9 mouse cellular contexts compared by ENCODE assay signal in genomic region chr11:45884029-45884428, GRCm38 (mm10). TPM values are rescaled to one million over a fixed set of nuclear protein-coding genes. Genes with fewer than 3 reads are reported as not detected.
A peak's percentile ranks its signal among the peaks of the same experiment; 100 is the strongest.
DNase-seq lines count a peak whose midpoint lies in the region; ATAC-seq and TF ChIP-seq lines count a peak whose summit lies in the region.
"Had no signal": no experiment of that assay in that cellular context is flagged by ENCODE, and none has a peak within 500 bp of the region (broad histone marks: within the 10 kb centered on the region; RNA-seq: fewer than 3 reads in every experiment).

No protein-coding gene starts in this region.

- peak; percentile 65 for ATAC-seq in erythroblast, adult 5-6 weeks (replicated peaks; ENCODE audit: low FRiP score, poor library complexity, severe bottlenecking)

- H3K9ac ChIP-seq in heart, adult 2 months (ENCODE audit: low read depth, low read length), result no peak overlapping the region
- H3K9ac ChIP-seq: lung, embryonic 15.5 days had no signal

- peaks cover 4% of the 10 kb centered on the region for H3K79me2 ChIP-seq in heart, adult 2 months (replicated peaks; ENCODE audit: control insufficient read depth, insufficient read depth, low read length)

- no peak for TF ChIP-seq EP300 in heart, adult 2 months (IDR thresholded peaks at IDR 0.05; ENCODE audit: insufficient read depth, low read depth, low read length)

- intact Hi-C loops in heart, adult 2 months (cut with DNase I), result loop anchor here (1.0 to 10.0 kb wide), 6 partner anchors 89 to 1297 kb away; no protein-coding TSS in a partner anchor

- no peak for TF ChIP-seq POLR2A in heart, adult 2 months (IDR thresholded peaks at IDR 0.05; ENCODE audit: insufficient read depth, low read depth, low read length)

- no peaks in the 10 kb centered on the region for H3K27me3 ChIP-seq in heart, adult 2 months (ENCODE audit: control insufficient read depth, insufficient read depth, low read length)
- H3K27me3 ChIP-seq: lung, embryonic 15.5 days had no signal

- peaks cover 12% of the 10 kb centered on the region for H3K4me1 ChIP-seq in heart, adult 2 months (ENCODE audit: control insufficient read depth, insufficient read depth, low read length)

- no peak for DNase-seq in heart, adult 2 months
- DNase-seq in heart, postnatal 4 days, result no peak
- DNase-seq in thymus, postnatal 0 days (ENCODE audit: low spot score), result peak; percentile 70
- no peak for DNase-seq in thymus, adult 18-20 months
- peak; percentile 78 for DNase-seq in retina, embryonic 14.5 days (ENCODE audit: low spot score)
- no peak for DNase-seq in right cerebral cortex, postnatal 25 days
- DNase-seq in gastrocnemius, postnatal 10 days, result no peak

- peaks cover 11% of the 10 kb centered on the region for H3K36me3 ChIP-seq in heart, adult 2 months (ENCODE audit: control insufficient read depth, insufficient read depth, low read length)

- peak; percentile 94 for TF ChIP-seq CTCF in heart, adult 2 months (IDR thresholded peaks at IDR 0.05)

- H3K27ac ChIP-seq in heart, adult 2 months, result no peak overlapping the region

- no peak overlapping the region for H3K4me3 ChIP-seq in heart, adult 2 months
- H3K4me3 ChIP-seq: lung, embryonic 15.5 days had no signal

- WGBS in heart, adult 2 months, result 25% methylated on average over 4 of the region's 4 CpGs

RNA-seq across cellular contexts. Expression of gene Clint1, which starts 32.2 kb away (rescaled TPM):
- total RNA-seq in heart, adult 2 months (2021), result 10 to 100 TPM; 42.0 to 45.7 TPM
- polyA plus RNA-seq in heart, adult 2 months (2012; rRNA removed), result 29.5 and 41.1 TPM in 2 replicates
- 10 to 100 TPM; 52.0 to 53.0 TPM for total RNA-seq in heart, postnatal 4 days (2021)
- polyA plus RNA-seq in thymus, postnatal 0 days (2015; fragmentation: Nextera tagmentation; extraction: Ambion mirVana), result 60.0 and 68.2 TPM in 2 replicates
- 43.1 and 54.6 TPM in 2 replicates for total RNA-seq in erythroblast, adult 5-6 weeks (2015; ENCODE audit: low replicate concordance)
- total RNA-seq in erythroblast, adult 5-6 weeks (2017; ENCODE audit: low replicate concordance), result 37.2 and 42.1 TPM in 2 replicates
- total RNA-seq in gastrocnemius, postnatal 10 days (2021), result 10 to 100 TPM; 44.9 to 51.3 TPM

Comparison
In these comparisons a context has a peak if more than half of its experiments do, and no peak if none do; other contexts are left out.
1. DNase-seq: peak in thymus, postnatal 0 days (single experiment) and retina, embryonic 14.5 days (single experiment); none in heart, adult 2 months (0 of 2), heart, postnatal 4 days (single experiment), thymus, adult 18-20 months (0 of 2), right cerebral cortex, postnatal 25 days (single experiment) and gastrocnemius, postnatal 10 days (single experiment).